Mouse (Mus musculus): ENCODE data around the gene Samd11. TPM values are rescaled to one million over a fixed set of nuclear protein-coding genes. Genes with fewer than 3 reads are reported as not detected.

Samd11 gene
- total RNA-seq, 2 experiments from 2014 or later: 1.4 to 3.1 TPM

DNA sequence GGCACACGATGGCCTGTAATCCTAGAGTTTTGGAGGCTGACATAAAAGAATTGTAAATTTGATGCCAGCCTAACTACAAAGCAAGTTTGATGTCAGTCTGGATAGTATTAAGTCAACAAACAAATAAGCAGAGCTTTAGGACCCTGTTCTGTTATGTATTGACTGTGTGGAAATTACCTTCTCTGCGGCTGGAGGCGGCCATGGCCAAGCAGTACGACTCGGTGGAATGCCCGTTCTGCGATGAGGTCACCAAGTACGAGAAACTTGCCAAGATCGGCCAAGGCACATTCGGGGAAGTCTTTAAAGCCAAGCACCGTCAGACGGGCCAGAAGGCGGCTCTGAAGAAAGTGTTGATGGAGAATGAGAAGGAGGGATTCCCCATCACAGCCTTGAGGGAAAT lies 42.3 kb downstream of the Samd11 start:
- DNase-seq: no peak

DNA sequence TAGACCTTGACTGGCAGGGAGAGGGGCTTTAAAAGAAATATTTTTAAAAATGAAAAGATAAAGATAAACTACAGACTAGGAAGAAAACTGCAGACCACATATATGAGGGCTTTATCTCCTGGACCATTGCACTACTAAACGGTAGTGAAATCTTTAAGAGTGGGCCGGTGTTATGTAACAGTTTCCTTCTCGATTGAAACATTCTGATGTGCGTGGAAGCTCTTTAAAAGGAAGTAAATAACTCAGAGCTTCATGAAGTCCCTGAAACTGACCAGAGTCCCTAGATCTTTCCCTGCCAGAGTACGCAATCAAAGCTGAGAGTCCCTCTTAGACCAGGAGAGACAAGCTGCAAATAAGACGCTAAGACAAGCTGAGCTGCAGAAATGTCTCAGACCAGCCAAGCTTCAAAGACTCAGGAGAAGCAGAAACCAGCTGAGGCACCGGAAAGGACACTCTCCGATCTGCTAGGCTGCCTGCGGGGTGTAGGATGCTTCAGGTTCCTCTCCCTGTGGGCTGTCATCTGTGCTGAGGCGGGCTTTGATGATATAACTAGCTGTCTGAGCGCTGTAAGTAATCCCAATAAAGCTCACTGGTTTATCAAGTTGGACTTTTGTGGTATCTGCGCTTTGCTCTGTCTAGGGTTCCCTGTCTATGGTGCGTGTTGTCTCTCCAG lies 45.4 kb downstream of the Samd11 start:
- DNase-seq: no peak

GRCm38 (mm10) chr4:156208872-156209271 lies 46.6 kb downstream of the Samd11 start:
- no peak for DNase-seq

DNA sequence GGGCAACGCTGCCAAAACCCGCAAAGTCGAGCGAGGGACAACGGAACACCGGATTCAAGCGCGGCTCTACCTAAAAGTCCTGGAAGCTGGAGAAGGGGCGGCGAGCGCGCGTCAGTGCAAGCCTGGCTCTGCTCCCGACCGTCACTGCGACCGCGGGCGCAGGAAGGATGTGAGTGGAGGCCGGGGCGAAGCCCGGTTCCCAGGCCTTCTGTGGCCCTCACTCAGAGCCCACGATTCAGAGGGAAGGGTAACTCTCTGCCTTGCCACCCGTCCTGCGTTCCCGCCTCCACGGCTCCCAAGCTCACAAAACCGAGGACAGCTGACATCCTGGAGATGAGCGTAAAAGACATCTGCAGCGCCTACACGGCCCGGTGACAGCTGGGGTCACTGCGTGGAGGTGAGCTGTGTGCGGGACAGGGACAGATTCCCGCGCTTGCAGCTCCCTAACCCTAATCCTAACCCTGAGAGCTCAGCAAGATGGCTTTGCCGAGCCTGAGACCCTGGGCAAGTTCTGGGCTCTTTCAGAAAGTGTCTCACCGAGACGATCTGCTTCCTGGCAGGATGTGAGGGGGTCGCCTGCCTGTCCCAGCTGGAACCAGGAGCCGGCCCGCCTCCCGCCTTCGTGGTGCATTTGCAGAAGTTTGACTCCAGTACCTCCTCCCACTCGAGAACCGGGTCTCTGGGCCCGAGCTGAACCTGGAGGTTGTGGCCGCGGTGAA lies 51.9 kb downstream of the Samd11 start:
- peak; percentile 44 for DNase-seq

DNA sequence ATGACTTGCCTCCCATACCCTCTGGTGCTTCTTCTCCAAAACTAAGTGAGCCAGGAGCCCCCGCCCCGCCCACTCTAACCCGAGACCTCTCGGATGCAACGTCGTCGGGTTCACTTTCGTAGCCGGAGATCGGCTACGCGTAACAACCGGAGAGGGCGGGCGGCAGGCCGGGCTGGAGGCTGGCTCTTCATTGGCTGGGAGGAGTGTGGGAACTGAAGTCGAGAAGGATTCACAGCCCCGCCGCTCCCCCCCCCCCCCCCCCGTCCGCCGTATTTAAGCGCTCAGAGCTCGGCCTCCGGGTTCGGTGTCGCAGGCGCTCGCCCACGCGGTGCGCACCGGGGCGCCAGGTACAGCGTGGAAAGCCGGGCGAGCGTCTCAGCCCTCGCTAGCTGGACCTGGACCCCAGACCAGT lies 52.5 kb downstream of the Samd11 start, which contains the start of gene AW011738:
Gene AW011738, plus strand, starts transcription at position 304 of the 412 bp plus-strand sequence.
- peak; percentile 79 for DNase-seq

- no peak for DNase-seq
Observed at GRCm38 (mm10) chr4:156202462-156202893, 53.0 kb downstream of the Samd11 start.

GRCm38 (mm10) chr4:156200623-156201475 lies 54.6 kb downstream of the Samd11 start, which contains the start of gene Isg15:
Gene Isg15 (minus strand): TSS chr4:156200818.
- no peak for DNase-seq

GRCm38 (mm10) chr4:156197829-156198205 lies 57.6 kb downstream of the Samd11 start:
- peak; percentile 93 for DNase-seq

- peak; percentile 86 for DNase-seq
Observed at GRCm38 (mm10) chr4:156197131-156197828, 58.2 kb downstream of the Samd11 start, which contains the start of gene Agrn. Gene Agrn (minus strand): TSS chr4:156197488.

Small RNAs within 50 kb of the gene (microRNA-seq; reads per million reads assigned to microRNA genes)
- 1.4 reads per million for gene Mir7658

Other genes starting within 250 kb of the Samd11 start
- 1 to 10 TPM; 1.9 TPM for gene Tnfrsf4, start 241.8 kb downstream of the Samd11 start, total RNA-seq (2021)
- gene Tnfrsf18, start 229.5 kb downstream of the Samd11 start, total RNA-seq (2021): under 1 TPM; 0.51 to 0.66 TPM
- gene Ttll10, start 196.2 kb downstream of the Samd11 start, total RNA-seq (2021): under 1 TPM; 0.27 to 0.67 TPM
- gene 9430015G10Rik, start 145.7 kb downstream of the Samd11 start, total RNA-seq (2021): 10 to 100 TPM; 10.6 to 13.8 TPM
- gene Rnf223, start 125.1 kb downstream of the Samd11 start, total RNA-seq (2021): under 1 TPM; 0.09 to 0.15 TPM
- gene Agrn, start 58.2 kb downstream of the Samd11 start, total RNA-seq (2021): 10 to 100 TPM; 59.6 to 82.4 TPM
- gene Isg15, start 54.8 kb downstream of the Samd11 start, total RNA-seq (2021): 1 to 10 TPM; 1.6 to 2.2 TPM
- 1 to 10 TPM; 2.6 to 3.5 TPM for gene AW011738, start 52.4 kb downstream of the Samd11 start, total RNA-seq (2021)
- 10 to 100 TPM in 1 of 2 experiments, 1 to 10 TPM in 1; 9.8 to 28.4 TPM for gene Perm1, start 39.8 kb downstream of the Samd11 start, total RNA-seq (2021)
- gene Plekhn1, start 20.8 kb downstream of the Samd11 start, total RNA-seq (2021): 10 to 100 TPM; 13.3 to 20.3 TPM
- gene Noc2l, start 19.6 kb downstream of the Samd11 start, total RNA-seq (2021): 10 to 100 TPM; 39.4 to 41.0 TPM
- gene Vmn2r-ps159, start 75.4 kb upstream of the Samd11 start, total RNA-seq (2021): not detected